Mouse (Mus musculus) monocyte, adult 5-6 weeks (primary cell): ENCODE measurements around the gene Adgrb3. TPM values are rescaled to one million over a fixed set of nuclear protein-coding genes. Genes with fewer than 3 reads are reported as not detected.

Experiments used
- ATAC-seq: fragments of 153-309, 156-312 bp; replicated peaks from 2 replicates; pipeline ENCODE4 v1.8.0; 2017; ENCODE audit warnings: mild to moderate bottlenecking; ENCODE audit not compliant: low TSS enrichment, insufficient number of reproducible peaks, severe bottlenecking, poor library complexity, low FRiP score
- total RNA-seq: library from RNA; stranded (forward); fragments of 200-1000, 200-491, 200-594 nt; gene quantifications from 3 replicates; pipeline ENCODE4 v1.2.3, GENCODE M21; 2017

The Adgrb3 gene
- total RNA-seq, 1 experiment from 2014 or later = not detected

DNA sequence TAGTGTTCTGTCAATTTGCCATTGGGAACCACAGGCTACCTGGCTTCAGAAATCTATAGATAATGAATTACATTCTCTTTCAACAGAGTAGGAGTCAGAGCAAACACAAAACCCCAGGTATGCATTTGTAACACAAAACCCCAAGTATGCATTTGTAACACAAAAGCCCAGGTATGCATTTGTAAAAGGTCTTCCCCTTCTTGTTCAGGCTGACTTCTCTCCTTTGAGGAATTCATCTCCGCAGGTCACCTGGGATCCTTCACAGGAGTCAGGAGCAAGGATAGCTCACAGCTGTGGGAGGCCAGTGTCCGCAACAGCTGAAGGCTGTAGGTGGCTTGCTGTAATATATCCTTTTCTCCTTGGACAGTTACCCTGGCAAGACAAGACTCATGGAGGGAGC, 647.6 kb downstream of the Adgrb3 start:
- no peak for ATAC-seq

DNA sequence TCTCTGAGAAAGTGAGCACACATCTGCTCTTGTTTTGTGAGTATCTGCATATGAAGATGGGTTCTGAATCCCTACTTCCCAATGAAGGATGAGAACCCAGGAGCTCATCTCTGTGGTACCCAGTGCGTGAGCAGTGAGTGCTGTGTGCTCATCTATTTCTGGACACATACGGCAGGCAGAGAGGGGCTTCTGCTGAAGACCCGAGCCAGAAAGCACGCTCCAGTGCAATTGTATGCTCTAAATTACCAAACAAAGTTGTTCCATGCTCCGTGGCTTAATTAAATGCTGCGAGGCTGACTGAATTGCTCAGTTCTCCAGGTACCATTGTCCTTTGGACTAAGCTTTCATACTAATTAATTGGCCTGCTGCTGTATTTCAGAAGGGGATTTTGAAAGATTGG, 648.9 kb downstream of the Adgrb3 start:
- no peak for ATAC-seq

DNA sequence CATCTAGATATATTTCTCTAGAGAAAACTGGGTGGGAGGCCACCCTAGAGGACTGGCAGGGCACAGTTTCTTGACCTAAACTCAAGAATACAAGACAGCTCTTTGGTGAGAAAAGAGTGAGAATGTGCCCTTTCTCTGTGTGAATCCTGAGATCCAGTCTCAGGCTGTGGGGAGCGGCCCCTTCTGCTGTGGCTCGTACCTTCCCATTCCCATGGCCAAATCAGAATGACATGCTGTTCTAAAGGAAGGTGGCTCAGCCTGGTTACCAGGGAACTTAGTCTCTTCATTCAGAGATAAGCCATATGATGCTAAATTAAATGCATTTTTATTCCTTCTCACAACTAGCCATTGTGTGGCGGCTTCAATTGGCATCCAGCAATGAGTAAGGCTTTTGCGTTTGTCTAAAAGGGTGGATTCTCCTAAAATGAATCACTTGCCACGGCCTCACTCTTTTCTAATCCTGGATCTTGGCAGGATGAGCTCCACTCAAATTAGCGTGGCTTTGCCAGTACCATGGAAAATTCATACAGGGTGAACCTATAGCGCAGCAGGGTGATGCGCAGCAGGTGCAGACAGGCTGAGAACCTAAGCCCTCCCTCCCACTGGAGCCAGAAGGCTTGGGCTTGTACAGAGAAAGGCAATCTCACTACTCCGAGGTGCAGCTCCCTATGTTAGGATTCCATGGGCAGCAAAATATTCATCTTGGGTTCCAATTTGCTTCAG, 649.5 kb downstream of the Adgrb3 start:
- ATAC-seq = no peak

DNA sequence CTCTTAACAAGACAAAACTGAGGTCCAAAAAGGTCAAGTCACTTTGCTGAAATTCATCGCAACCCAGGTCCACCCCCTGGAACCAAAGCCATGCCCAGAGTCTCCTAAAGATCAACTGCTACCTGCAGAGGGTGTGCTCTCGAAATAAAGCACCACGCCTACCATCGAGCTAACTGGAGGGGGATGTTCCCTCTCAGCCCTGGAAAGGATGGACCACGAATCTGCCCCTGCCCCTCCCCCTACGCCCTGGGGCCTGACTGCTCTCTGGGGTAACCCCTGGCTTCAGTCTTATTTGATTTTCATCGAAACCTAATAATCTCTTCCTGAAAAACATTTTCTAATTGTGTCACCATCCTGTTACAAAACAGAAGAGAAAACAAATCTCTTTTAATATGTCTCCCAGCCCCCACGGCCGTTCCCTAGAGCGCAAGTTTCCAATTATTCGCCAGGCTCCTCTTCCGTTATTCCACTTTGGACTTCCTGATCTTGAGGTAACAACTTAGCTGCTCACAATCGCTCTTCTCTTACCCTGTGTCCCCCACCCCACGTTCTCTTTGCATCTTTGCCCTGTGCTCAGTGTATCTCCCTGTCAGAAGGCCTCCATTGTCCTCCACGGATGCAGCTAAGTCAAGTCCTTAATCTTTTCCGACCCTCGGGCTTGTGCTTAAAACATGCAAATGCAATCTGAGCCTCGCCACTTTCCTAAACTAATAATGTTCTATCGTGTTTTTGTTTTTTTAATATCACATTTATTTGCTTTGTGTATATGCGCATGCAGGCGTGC, 651.0 kb downstream of the Adgrb3 start:
- no peak for ATAC-seq

- no peak for ATAC-seq
Observed at GRCm38 (mm10) chr1:25167120-25167519, 662.4 kb downstream of the Adgrb3 start.

DNA sequence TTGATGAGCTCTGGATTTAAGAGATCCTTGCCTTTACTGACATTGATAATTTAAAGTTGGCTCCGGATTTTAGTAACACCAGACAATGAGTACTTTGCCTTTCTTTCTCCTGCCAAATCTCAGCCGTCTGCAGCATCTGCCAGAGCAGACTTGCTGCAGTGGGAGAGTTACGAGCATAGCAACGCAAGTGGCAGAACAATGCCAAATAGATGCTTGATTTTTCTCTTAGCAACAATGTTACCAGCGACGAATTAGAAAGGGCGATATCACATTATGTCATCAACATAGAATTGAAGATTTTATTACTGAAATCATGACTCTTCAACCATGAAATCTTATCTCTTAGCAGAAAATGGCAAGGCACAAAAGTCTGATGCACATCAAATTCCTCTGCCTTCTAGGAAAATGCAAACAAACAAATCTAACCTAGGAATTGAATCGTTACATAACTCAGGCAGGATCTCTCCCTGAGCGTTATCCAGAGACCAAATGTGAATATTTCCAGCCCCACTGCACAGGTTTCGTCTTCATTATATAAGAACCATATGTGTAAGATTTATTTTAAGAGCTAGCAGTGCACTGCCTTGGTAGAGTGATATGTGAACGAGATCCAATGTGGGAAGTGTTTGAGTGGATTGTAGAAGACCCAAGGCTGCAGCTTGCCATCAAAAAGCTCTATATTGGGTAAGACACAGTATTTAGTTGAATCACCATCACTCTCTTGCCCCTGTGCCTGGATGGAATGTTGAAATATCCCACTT, 663.3 kb downstream of the Adgrb3 start:
- no peak for ATAC-seq

- no peak for ATAC-seq
Observed at GRCm38 (mm10) chr1:25163561-25163960, 665.9 kb downstream of the Adgrb3 start.

GRCm38 (mm10) chr1:25146206-25146605, 683.3 kb downstream of the Adgrb3 start:
- ATAC-seq = no peak

DNA sequence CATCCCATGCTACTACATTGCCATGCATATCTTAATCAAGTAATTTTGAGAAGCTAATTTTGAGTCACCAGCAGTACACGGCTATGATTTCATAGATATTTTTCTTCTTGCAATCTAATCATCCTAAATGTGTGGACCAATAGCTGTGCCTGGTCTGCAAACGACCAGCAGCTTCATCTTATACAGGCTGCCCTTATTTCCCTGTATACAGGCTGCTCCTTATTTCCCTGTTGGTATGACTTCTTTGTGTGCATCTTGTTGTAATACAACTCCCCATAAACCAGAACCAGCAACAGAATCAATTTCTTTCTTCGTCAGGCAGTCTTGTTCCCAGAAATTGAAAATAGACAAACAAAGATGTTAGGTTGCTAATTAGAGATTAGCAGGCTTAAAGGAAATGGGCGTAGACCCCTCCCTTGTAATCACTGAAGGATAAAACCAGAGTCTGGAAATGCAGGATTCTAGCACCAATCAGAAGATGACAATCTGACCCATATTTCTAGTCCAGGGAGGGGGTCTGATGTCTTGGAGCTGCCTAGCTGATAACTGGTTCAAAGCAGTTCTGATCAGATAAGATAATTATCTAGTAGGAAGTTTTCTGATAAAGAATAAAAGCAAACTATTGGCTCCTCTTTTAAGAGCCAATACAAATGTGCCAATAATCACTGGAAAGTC, 697.2 kb downstream of the Adgrb3 start:
- ATAC-seq = no peak

- no peak for ATAC-seq
Observed at GRCm38 (mm10) chr1:25115512-25115911, 714.0 kb downstream of the Adgrb3 start.

DNA sequence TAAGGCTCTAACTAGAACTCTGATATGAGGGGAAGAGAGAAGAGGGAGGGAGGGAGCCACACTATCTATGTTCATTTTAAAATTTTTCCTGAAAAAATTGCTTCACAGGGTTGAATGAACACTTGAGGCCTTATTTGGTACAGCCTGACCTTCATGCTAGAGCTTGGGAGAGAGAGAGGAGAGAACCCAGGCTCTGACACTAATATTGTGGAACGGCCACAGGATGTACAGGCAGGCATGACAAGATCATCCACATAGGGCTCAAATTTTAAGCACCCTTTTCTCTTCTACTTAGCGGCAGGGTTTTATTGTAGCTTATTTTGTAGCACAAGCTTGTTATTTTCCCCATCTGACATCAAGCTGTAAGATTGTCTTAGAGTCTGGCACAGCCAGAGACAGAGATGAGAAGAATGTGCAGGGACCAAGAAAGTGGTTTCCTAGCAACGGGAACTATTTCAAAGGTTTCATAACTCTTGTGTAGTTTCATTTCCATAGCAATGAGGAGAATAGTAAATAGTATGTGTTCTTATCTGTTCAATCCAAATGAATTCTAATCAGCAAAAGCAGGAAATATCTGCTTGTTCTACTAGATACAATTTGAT, 721.9 kb downstream of the Adgrb3 start:
- ATAC-seq = no peak

GRCm38 (mm10) chr1:25106679-25107078, 722.8 kb downstream of the Adgrb3 start:
- ATAC-seq = no peak

GRCm38 (mm10) chr1:25105367-25105766, 724.1 kb downstream of the Adgrb3 start:
- ATAC-seq = no peak

GRCm38 (mm10) chr1:25088010-25088719, 741.3 kb downstream of the Adgrb3 start:
- no peak for ATAC-seq

GRCm38 (mm10) chr1:25085616-25086372, 743.7 kb downstream of the Adgrb3 start:
- ATAC-seq = no peak

DNA sequence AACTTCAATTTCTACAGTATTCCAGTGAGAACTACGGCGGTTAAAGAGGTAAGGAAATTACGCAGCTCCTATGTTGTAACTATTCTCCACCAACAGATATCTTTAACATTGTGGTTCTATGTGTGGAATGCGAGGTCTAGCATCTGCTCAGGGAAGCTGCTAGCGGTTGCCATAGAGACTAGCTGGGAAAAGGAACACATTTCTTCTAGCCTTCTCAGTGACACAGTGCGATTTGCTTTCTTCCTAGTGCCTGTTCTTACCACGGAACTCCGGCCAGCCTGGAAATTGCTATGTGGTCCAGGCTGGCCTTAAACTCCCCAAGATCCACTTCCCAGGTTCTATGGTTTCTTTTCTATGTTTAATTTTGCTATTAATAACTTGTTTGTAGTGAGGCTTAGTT, 747.1 kb downstream of the Adgrb3 start:
- no peak for ATAC-seq

- ATAC-seq = no peak
Observed at GRCm38 (mm10) chr1:25081265-25081849, 748.1 kb downstream of the Adgrb3 start.
